Mouse (Mus musculus) forebrain, embryonic 14.5 days (tissue): ENCODE results near the gene Ppip5k2. TPM values are rescaled to one million over a fixed set of nuclear protein-coding genes. Genes with fewer than 3 reads are reported as not detected.

Experiments used
- ATAC-seq: fragments of 200-750 bp; cut with Nextera tagmentation; 2 replicates; pipeline ENCODE4 v1.8.0; 2017; ENCODE audit warnings: mild to moderate bottlenecking, moderate library complexity
- DNase-seq: peaks from one replicate; pipeline ENCODE4 v3.0.0-alpha.2; 2015; ENCODE audit warnings: low spot score
- H3K27ac ChIP-seq: fragments of 300-500 bp; sonication (generic); 2 replicates; pipeline ENCODE4 v1.5.1; 2014; ENCODE audit warnings: low read depth, mild to moderate bottlenecking, control low read depth, low read length, moderate library complexity
- H3K27me3 ChIP-seq: fragments of 300-500 bp; sonication (generic); replicated peaks from 2 replicates; pipeline ENCODE4 v1.6.1; 2014; ENCODE audit warnings: low read length, control low read depth, mixed read lengths; ENCODE audit not compliant: control insufficient read depth, insufficient read depth
- H3K36me3 ChIP-seq: fragments of 300-500 bp; sonication (generic); 2 replicates; pipeline ENCODE4 v1.6.1; 2014; ENCODE audit warnings: low read length, control low read depth; ENCODE audit not compliant: control insufficient read depth, insufficient read depth
- H3K4me1 ChIP-seq: fragments of 300-500 bp; sonication (generic); 2 replicates; pipeline ENCODE4 v1.6.1; 2014; ENCODE audit warnings: antibody characterized with exemption, low read length, control low read depth; ENCODE audit not compliant: control insufficient read depth, insufficient read depth
- H3K4me2 ChIP-seq: fragments of 300-500 bp; sonication (generic); 2 replicates; pipeline ENCODE4 v1.6.1; 2014; ENCODE audit warnings: mild to moderate bottlenecking, control low read depth, low read length
- H3K4me3 ChIP-seq: fragments of 300-500 bp; sonication (generic); 2 replicates; pipeline ENCODE4 v1.5.1; 2014; ENCODE audit warnings: low read depth, low read length, control low read depth
- H3K9ac ChIP-seq: fragments of 300-500 bp; sonication (generic); 2 replicates; pipeline ENCODE4 v1.6.1; 2014; ENCODE audit warnings: mild to moderate bottlenecking, low read length, control low read depth, moderate library complexity
- H3K9me3 ChIP-seq: fragments of 300-500 bp; sonication (generic); replicated peaks from 2 replicates; pipeline ENCODE4 v1.6.1; 2016; ENCODE audit warnings: low read length, control low read depth, mixed read lengths; ENCODE audit not compliant: control insufficient read depth
- WGBS: fragments of 180-500 bp; shearing (Covaris S2); extraction: QIAGEN DNeasy Blood & Tissue Kit; methylation state at CpG from one replicate; pipeline ENCODE4 v1.1.7; 2014; 5-methylcytosine and 5-hydroxymethylcytosine counted together
- polyA plus RNA-seq: library from polyadenylated mRNA; unstranded; fragments of >200 nt; fragmentation: Nextera tagmentation; extraction: Ambion mirVana; gene quantifications from 2 replicates; pipeline ENCODE4 v1.2.1, GENCODE M21; 2014

Gene Ppip5k2
- polyA plus RNA-seq = 37.9 and 46.7 TPM in 2 replicates

GRCm38 (mm10) chr1:97769904-97770753 is at the start of gene Ppip5k2, which contains the start of gene Gin1:
Gene Ppip5k2, minus strand, starts transcription at chr1:97770411.
Gene Gin1, plus strand, starts transcription at chr1:97770172.
- peak within 1 kb of the TSS; percentile 86 for H3K27ac ChIP-seq
- peak within 1 kb of the TSS; percentile 90 for H3K4me3 ChIP-seq
- ATAC-seq (peak; percentile 99), DNase-seq (peak; percentile 97)
- no peaks in the 10 kb centered on the region for H3K9me3 ChIP-seq
- no peaks in the 10 kb centered on the region for H3K36me3 ChIP-seq
- H3K4me2 ChIP-seq = peak within 1 kb of the TSS; percentile 68
- peaks cover 17% of the 10 kb centered on the region for H3K4me1 ChIP-seq
- no peaks in the 10 kb centered on the region for H3K27me3 ChIP-seq
- H3K9ac ChIP-seq = peak within 1 kb of the TSS; percentile 89
- under 1% methylated on average over 66 of the region's 66 CpGs for WGBS

- ATAC-seq (peak; percentile 68), DNase-seq (peak; percentile 81)
- Histone ChIP-seq H3K4me3 (no peak overlapping the region), H3K27me3 (no peaks in the 10 kb centered on the region), H3K9me3 (no peaks in the 10 kb centered on the region), H3K9ac (no peak overlapping the region), H3K4me2 (no peak overlapping the region), H3K4me1 (no peaks in the 10 kb centered on the region), H3K36me3 (no peaks in the 10 kb centered on the region), H3K27ac (no peak overlapping the region)
- WGBS = 39% methylated on average over 2 of the region's 2 CpGs
These were observed 39.2 kb upstream of the Ppip5k2 start for GRCm38 (mm10) chr1:97809255-97809912.

- no peaks in the 10 kb centered on the region for H3K36me3 ChIP-seq
- H3K9ac ChIP-seq = no peak overlapping the region
- DNase-seq (no peak), ATAC-seq (no peak)
- no peaks in the 10 kb centered on the region for H3K4me1 ChIP-seq
- no peak overlapping the region for H3K27ac ChIP-seq
- H3K27me3 ChIP-seq = no peaks in the 10 kb centered on the region
- H3K9me3 ChIP-seq = no peaks in the 10 kb centered on the region
- no peak overlapping the region for H3K4me2 ChIP-seq
- no peak overlapping the region for H3K4me3 ChIP-seq
These were observed 34.3 kb upstream of the Ppip5k2 start for GRCm38 (mm10) chr1:97804520-97804919.

GRCm38 (mm10) chr1:97802207-97802902 is 32.1 kb upstream of the Ppip5k2 start:
- Histone ChIP-seq H3K9me3 (no peaks in the 10 kb centered on the region), H3K27ac (no peak overlapping the region), H3K4me2 (no peak overlapping the region), H3K27me3 (no peaks in the 10 kb centered on the region), H3K4me3 (no peak overlapping the region), H3K9ac (no peak overlapping the region), H3K36me3 (no peaks in the 10 kb centered on the region), H3K4me1 (no peaks in the 10 kb centered on the region)
- DNase-seq (peak; percentile 79), ATAC-seq (0 out of 2 replicates have a peak, but pooled peaks have one; percentile 55)
- WGBS = 33% methylated on average over 4 of the region's 4 CpGs

GRCm38 (mm10) chr1:97795936-97796335 is 25.7 kb upstream of the Ppip5k2 start:
- H3K27ac ChIP-seq = no peak overlapping the region
- H3K4me2 ChIP-seq = no peak overlapping the region
- ATAC-seq (no peak), DNase-seq (no peak)
- H3K4me3 ChIP-seq = no peak overlapping the region
- H3K9me3 ChIP-seq = no peaks in the 10 kb centered on the region
- no peaks in the 10 kb centered on the region for H3K36me3 ChIP-seq
- H3K9ac ChIP-seq = no peak overlapping the region
- WGBS = 89% methylated on average over 9 of the region's 9 CpGs
- no peaks in the 10 kb centered on the region for H3K27me3 ChIP-seq
- H3K4me1 ChIP-seq = no peaks in the 10 kb centered on the region

GRCm38 (mm10) chr1:97794110-97794509 is 23.9 kb upstream of the Ppip5k2 start:
- WGBS = 93% methylated on average over 3 of the region's 3 CpGs
- no peaks in the 10 kb centered on the region for H3K36me3 ChIP-seq
- H3K4me2 ChIP-seq = no peak overlapping the region
- no peak for DNase-seq
- no peak overlapping the region for H3K4me3 ChIP-seq
- no peaks in the 10 kb centered on the region for H3K27me3 ChIP-seq
- H3K27ac ChIP-seq = no peak overlapping the region
- H3K9me3 ChIP-seq = no peaks in the 10 kb centered on the region
- H3K9ac ChIP-seq = no peak overlapping the region
- no peaks in the 10 kb centered on the region for H3K4me1 ChIP-seq
- no peak for ATAC-seq

- H3K9ac ChIP-seq = no peak overlapping the region
- H3K9me3 ChIP-seq = no peaks in the 10 kb centered on the region
- no peak overlapping the region for H3K4me2 ChIP-seq
- H3K27ac ChIP-seq = no peak overlapping the region
- 0 out of 2 replicates have a peak, but pooled peaks cover 5% of the 10 kb centered on the region for H3K36me3 ChIP-seq
- no peak overlapping the region for H3K4me3 ChIP-seq
- H3K27me3 ChIP-seq = no peaks in the 10 kb centered on the region
- DNase-seq (peak; percentile 45), ATAC-seq (no peak; the same call in 1 of the 2 replicates)
- 87% methylated on average over 2 of the region's 2 CpGs for WGBS
- H3K4me1 ChIP-seq = no peaks in the 10 kb centered on the region
These were observed 18.3 kb upstream of the Ppip5k2 start for GRCm38 (mm10) chr1:97788490-97788889.

- no peak for DNase-seq
- WGBS = 92% methylated on average over 3 of the region's 3 CpGs
- Histone ChIP-seq H3K4me3 (no peak overlapping the region), H3K4me2 (no peak overlapping the region), H3K27ac (no peak overlapping the region), H3K4me1 (no peaks in the 10 kb centered on the region), H3K36me3 (0 out of 2 replicates have a peak, but pooled peaks cover 5% of the 10 kb centered on the region), H3K27me3 (no peaks in the 10 kb centered on the region), H3K9me3 (no peaks in the 10 kb centered on the region), H3K9ac (no peak overlapping the region)
- no peak for ATAC-seq
These were observed 17.5 kb upstream of the Ppip5k2 start for GRCm38 (mm10) chr1:97787674-97788073.
